Mouse (Mus musculus) left cerebral cortex, adult 2 months (tissue): ENCODE measurements around the gene Slc5a10. TPM values are rescaled to one million over a fixed set of nuclear protein-coding genes. Genes with fewer than 3 reads are reported as not detected.

ENCODE experiments used
- DNase-seq, 2 experiments: peaks; one replicate each; pipeline ENCODE4 v3.0.0; 2021 to 2022; ENCODE audit warnings: low spot score in 2 of 2, mixed read lengths in 1 of 2; ENCODE audit errors: extremely low spot score in 1 of 2
- H3K27ac ChIP-seq: fragments of 200-600 bp; 2 replicates; pipeline ENCODE4 v1.8.1; 2022
- H3K4me3 ChIP-seq: fragments of 200-600 bp; 2 replicates; pipeline ENCODE4 v1.8.1; 2022
- CTCF ChIP-seq: fragments of 200-600 bp; IDR thresholded peaks from 2 replicates; pipeline ENCODE4 v1.8.1; 2022; ENCODE audit warnings: antibody characterized with exemption, mild to moderate bottlenecking, moderate library complexity
- intact Hi-C: fragments of 180-260 bp; cut with DNase I; formaldehyde crosslinking; loops from one replicate; pipeline ENCODE4 v1.15.1; 2025
- total RNA-seq, 2 experiments: library from RNA; stranded (reverse); gene quantifications; 2 replicates each; pipeline ENCODE4 v1.2.3; 2021

Gene Slc5a10
- total RNA-seq, 2 experiments from 2014 or later, result not detected

- no peak overlapping the region for H3K27ac ChIP-seq
- no peak for TF ChIP-seq CTCF
Measured at GRCm38 (mm10) chr11:61662189-61662588, 58.4 kb downstream of the Slc5a10 start.

GRCm38 (mm10) chr11:61660806-61661392 lies 59.7 kb downstream of the Slc5a10 start:
- Histone ChIP-seq H3K27ac (no peak overlapping the region), H3K4me3 (no peak overlapping the region)
- intact Hi-C loops, result no loop called here
- no peak for TF ChIP-seq CTCF
- no peak for DNase-seq

More at GRCm38 (mm10) chr11:61662189-61662588, 58.4 kb downstream of the Slc5a10 start:
- no peak overlapping the region for H3K4me3 ChIP-seq
- DNase-seq, result no peak
- intact Hi-C loops, result no loop called here

GRCm38 (mm10) chr11:61660001-61660400 lies 60.6 kb downstream of the Slc5a10 start:
- no peak for TF ChIP-seq CTCF
- Histone ChIP-seq H3K27ac (no peak overlapping the region), H3K4me3 (no peak overlapping the region)
- no peak for DNase-seq
- intact Hi-C loops, result no loop called here

GRCm38 (mm10) chr11:61659011-61659858 lies 61.4 kb downstream of the Slc5a10 start:
- H3K4me3 ChIP-seq, result no peak overlapping the region
- no peak overlapping the region; the same call in 1 of the 2 replicates for H3K27ac ChIP-seq
- no peak for TF ChIP-seq CTCF
- intact Hi-C loops, result no loop called here
- no peak for DNase-seq

GRCm38 (mm10) chr11:61658360-61658922 lies 62.2 kb downstream of the Slc5a10 start:
- no peak for TF ChIP-seq CTCF
- intact Hi-C loops, result no loop called here
- no peak overlapping the region for H3K4me3 ChIP-seq
- DNase-seq, result no peak
- no peak overlapping the region; the same call in 1 of the 2 replicates for H3K27ac ChIP-seq

GRCm38 (mm10) chr11:61657432-61657831 lies 63.2 kb downstream of the Slc5a10 start:
- intact Hi-C loops, result no loop called here
- no peak for TF ChIP-seq CTCF
- no peak overlapping the region for H3K27ac ChIP-seq
- no peak for DNase-seq
- no peak overlapping the region for H3K4me3 ChIP-seq

GRCm38 (mm10) chr11:61656148-61656850 lies 64.3 kb downstream of the Slc5a10 start:
- TF ChIP-seq CTCF, result no peak
- intact Hi-C loops, result no loop called here
- no peak for DNase-seq

GRCm38 (mm10) chr11:61655649-61656048 lies 65.0 kb downstream of the Slc5a10 start:
- intact Hi-C loops, result no loop called here
- H3K27ac ChIP-seq, result no peak overlapping the region
- H3K4me3 ChIP-seq, result no peak overlapping the region
- no peak for TF ChIP-seq CTCF
- no peak for DNase-seq

More at GRCm38 (mm10) chr11:61656148-61656850, 64.3 kb downstream of the Slc5a10 start:
- Histone ChIP-seq H3K4me3 (no peak overlapping the region), H3K27ac (no peak overlapping the region)

- DNase-seq, result no peak
- H3K4me3 ChIP-seq, result no peak overlapping the region
- TF ChIP-seq CTCF, result no peak
- intact Hi-C loops, result no loop called here
- no peak overlapping the region for H3K27ac ChIP-seq
Measured at GRCm38 (mm10) chr11:61654786-61655311, 65.8 kb downstream of the Slc5a10 start.

GRCm38 (mm10) chr11:61653568-61653967 lies 67.1 kb downstream of the Slc5a10 start:
- peak overlapping the region; percentile 26; the same call in 1 of the 2 replicates for H3K4me3 ChIP-seq
- no peak for DNase-seq
- H3K27ac ChIP-seq, result peak overlapping the region; percentile 47; the same call in 1 of the 2 replicates
- intact Hi-C loops, result no loop called here
- TF ChIP-seq CTCF, result no peak

- peak within 1 kb of the TSS; percentile 47; the same call in 1 of the 2 replicates for H3K27ac ChIP-seq
- intact Hi-C loops, result no loop called here
Measured at GRCm38 (mm10) chr11:61652686-61653447, 67.8 kb downstream of the Slc5a10 start, which contains the start of gene Grap. TSS of gene Grap (plus strand) at chr11:61653265.

More at GRCm38 (mm10) chr11:61652686-61653447, 67.8 kb downstream of the Slc5a10 start, which contains the start of gene Grap:
- no peak for TF ChIP-seq CTCF
- no peak for DNase-seq
- H3K4me3 ChIP-seq, result peak within 1 kb of the TSS; percentile 26; the same call in 1 of the 2 replicates
